Mouse (Mus musculus): Measurements from ENCODE around the gene Olfr951.

Gene Olfr951

DNA sequence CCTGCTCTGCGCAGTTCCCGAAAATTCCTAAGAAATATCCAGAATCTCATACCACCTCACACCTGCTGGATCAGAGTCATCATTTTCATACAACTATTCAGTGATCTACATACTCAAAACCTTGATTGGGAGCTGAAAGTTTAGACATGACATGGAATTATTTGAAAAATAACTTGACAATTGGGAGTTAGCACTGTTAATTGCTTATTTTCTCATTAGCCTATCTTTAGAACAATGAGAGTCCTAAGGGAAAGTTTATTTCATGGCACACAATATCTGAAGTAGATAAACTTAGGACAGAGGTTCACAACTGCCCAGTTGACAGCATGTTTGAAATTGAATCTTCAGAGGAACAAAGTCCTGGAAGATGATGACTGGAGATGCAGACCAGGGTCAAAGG, at the start of gene Olfr951:
Gene Olfr951, plus strand, starts transcription at position 301 of the 400 bp plus-strand sequence.
- in situ Hi-C loops (cut with MboI) = no loop called here

DNA sequence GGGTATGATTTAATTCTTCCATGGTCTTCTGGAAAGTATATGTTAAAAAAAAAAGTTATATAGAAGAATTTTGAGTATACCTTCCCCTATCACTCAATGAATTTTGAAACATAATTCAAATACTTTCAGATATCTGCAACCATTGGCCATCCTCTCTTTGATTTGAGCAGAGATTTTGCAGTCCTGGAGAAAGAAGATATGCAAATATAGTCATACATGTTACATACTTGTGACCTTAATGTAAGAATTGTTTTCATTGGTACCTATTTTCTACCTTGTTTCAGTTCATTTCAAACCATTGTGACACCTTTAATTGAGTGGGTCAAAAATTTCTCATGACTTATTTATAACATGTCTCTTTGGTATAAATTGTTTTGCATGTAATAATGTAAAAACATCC, 39.8 kb downstream of the Olfr951 start, which contains the start of gene Olfr952:
Gene Olfr952, minus strand, starts transcription at position 101 of the 400 bp plus-strand sequence.
- in situ Hi-C loops (cut with MboI) = no loop called here
